Mouse (Mus musculus) heart, postnatal 0 days (tissue): ENCODE measurements around the gene Cd7. TPM values are rescaled to one million over a fixed set of nuclear protein-coding genes. Genes with fewer than 3 reads are reported as not detected.

ENCODE experiments used
- ATAC-seq: fragments of 200-750 bp; cut with Nextera tagmentation; 2 replicates; pipeline ENCODE4 v1.8.0; 2017; ENCODE audit warnings: low read depth, moderate number of reproducible peaks, moderate library complexity; ENCODE audit not compliant: insufficient read depth
- DNase-seq: peaks from one replicate; pipeline ENCODE4 v3.0.0-alpha.2; 2016; ENCODE audit warnings: low spot score
- H3K27ac ChIP-seq: fragments of 300-500 bp; sonication (generic); 2 replicates; pipeline ENCODE4 v1.5.1; 2014; ENCODE audit warnings: low read depth, mild to moderate bottlenecking
- H3K27me3 ChIP-seq: fragments of 300-500 bp; sonication (generic); 2 replicates; pipeline ENCODE4 v1.6.1; 2014; ENCODE audit warnings: low read length, mixed read lengths; ENCODE audit not compliant: control insufficient read depth, insufficient read depth
- H3K36me3 ChIP-seq: fragments of 300-500 bp; sonication (generic); replicated peaks from 2 replicates; pipeline ENCODE4 v1.6.1; 2014; ENCODE audit warnings: low read length, mixed read lengths; ENCODE audit not compliant: control insufficient read depth, insufficient read depth
- H3K4me1 ChIP-seq: fragments of 300-500 bp; sonication (generic); 2 replicates; pipeline ENCODE4 v1.6.1; 2014; ENCODE audit warnings: antibody characterized with exemption; ENCODE audit not compliant: control insufficient read depth, insufficient read depth
- H3K4me2 ChIP-seq: fragments of 300-500 bp; sonication (generic); 2 replicates; pipeline ENCODE4 v1.6.1; 2014; ENCODE audit warnings: low read depth, mild to moderate bottlenecking, low read length, moderate library complexity
- H3K4me3 ChIP-seq: fragments of 300-500 bp; sonication (generic); 2 replicates; pipeline ENCODE4 v1.5.1; 2014; ENCODE audit warnings: low read depth, low read length
- H3K9ac ChIP-seq: fragments of 300-500 bp; sonication (generic); replicated peaks from 2 replicates; pipeline ENCODE4 v1.6.1; 2014; ENCODE audit warnings: low read depth, low read length, mixed read lengths
- H3K9me3 ChIP-seq: fragments of 300-500 bp; sonication (generic); replicated peaks from 2 replicates; pipeline ENCODE4 v1.6.1; 2016; ENCODE audit warnings: low read length; ENCODE audit not compliant: control insufficient read depth
- CTCF ChIP-seq: IDR thresholded peaks from 2 replicates; pipeline ENCODE4 v1.5.1; 2016; ENCODE audit warnings: antibody characterized with exemption, control low read depth, low read depth
- EP300 ChIP-seq: IDR thresholded peaks from 2 replicates; pipeline ENCODE4 v1.6.1; 2016; ENCODE audit warnings: antibody characterized with exemption, low read depth
- WGBS: fragments of 180-500 bp; shearing (Covaris S2); extraction: QIAGEN DNeasy Blood & Tissue Kit; methylation state at CpG from one replicate; pipeline ENCODE4 v1.1.7; 2014; 5-methylcytosine and 5-hydroxymethylcytosine counted together
- polyA plus RNA-seq: library from polyadenylated mRNA; unstranded; fragments of >200 nt; fragmentation: Nextera tagmentation; extraction: Ambion mirVana; gene quantifications from 2 replicates; pipeline ENCODE4 v1.2.1, GENCODE M21; 2015
- total RNA-seq: library from RNA; depleted of rRNA; stranded (reverse); fragments of >200 nt; gene quantifications from 2 replicates; pipeline ENCODE4 v1.2.3, GENCODE M21; 2014; ENCODE audit warnings: low replicate concordance; rRNA removed

Cd7 gene
- total and polyA plus RNA-seq, 2 experiments from 2014 or later = not detected

DNA sequence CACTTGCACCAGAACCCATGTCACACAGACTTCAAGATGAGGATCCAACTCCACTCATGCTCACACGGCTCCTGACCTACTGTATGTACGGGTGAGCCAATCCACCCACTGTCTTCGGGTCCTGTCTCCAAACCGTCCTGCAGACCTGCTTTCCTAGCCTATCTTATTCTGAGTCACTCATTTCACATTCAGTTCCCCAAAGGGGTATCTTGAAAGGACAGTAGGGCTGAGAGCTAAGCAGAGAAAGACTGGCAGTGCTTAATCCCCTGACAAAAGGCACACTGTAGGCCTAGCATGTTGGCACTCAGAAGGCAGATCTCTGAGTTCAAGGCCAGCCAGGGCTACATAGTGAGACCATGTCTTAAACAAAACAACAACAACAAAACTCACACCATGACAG lies 50.8 kb downstream of the Cd7 start:
- DNase-seq (no peak), ATAC-seq (no peak)
- no peak for TF ChIP-seq EP300
- TF ChIP-seq CTCF = no peak
- no peak overlapping the region for H3K9ac ChIP-seq
- H3K4me3 ChIP-seq = no peak overlapping the region
- peaks cover 42% of the 10 kb centered on the region for H3K4me1 ChIP-seq
- no peaks in the 10 kb centered on the region for H3K9me3 ChIP-seq
- no peak overlapping the region for H3K4me2 ChIP-seq
- H3K36me3 ChIP-seq = peaks cover 20% of the 10 kb centered on the region
- 38% methylated on average over 4 of the region's 4 CpGs for WGBS
- no peaks in the 10 kb centered on the region for H3K27me3 ChIP-seq
- no peak overlapping the region for H3K27ac ChIP-seq

DNA sequence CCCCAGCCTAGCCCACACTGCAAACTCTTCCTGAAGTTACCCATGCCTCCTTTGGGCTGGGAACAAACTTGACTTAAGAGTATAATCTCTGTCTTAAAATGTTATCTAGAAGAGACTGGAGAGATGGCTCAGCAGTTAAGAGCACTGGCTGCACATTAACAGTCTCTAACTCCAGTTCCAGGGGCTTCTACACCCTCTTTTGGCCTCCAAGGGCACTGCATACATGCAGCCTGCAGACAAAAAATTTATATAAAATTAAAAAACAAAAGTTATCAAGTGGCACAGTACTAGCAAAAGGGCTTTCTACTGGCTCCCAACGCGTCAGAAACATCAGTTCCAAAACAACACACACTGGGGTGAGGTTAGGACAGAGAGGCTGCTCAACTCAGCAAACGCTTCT lies 51.6 kb downstream of the Cd7 start:
- WGBS = 56% methylated on average over 3 of the region's 3 CpGs
- Histone ChIP-seq H3K4me3 (no peak overlapping the region), H3K27ac (no peak overlapping the region), H3K27me3 (no peaks in the 10 kb centered on the region), H3K9ac (no peak overlapping the region), H3K9me3 (no peaks in the 10 kb centered on the region), H3K4me2 (no peak overlapping the region), H3K36me3 (peaks cover 28% of the 10 kb centered on the region), H3K4me1 (peaks cover 37% of the 10 kb centered on the region)
- TF ChIP-seq CTCF (no peak), EP300 (no peak)
- DNase-seq (no peak), ATAC-seq (no peak)

Other genes with a start within 250 kb of the Cd7 start
- gene Dus1l, start 243.0 kb downstream of the Cd7 start, total RNA-seq = 42.2 and 47.1 TPM in 2 replicates
- gene Dus1l, start 243.0 kb downstream of the Cd7 start, polyA plus RNA-seq = 35.6 and 40.2 TPM in 2 replicates
- 79.2 and 90.4 TPM in 2 replicates for gene Fasn, start 214.9 kb downstream of the Cd7 start, total RNA-seq
- gene Fasn, start 214.9 kb downstream of the Cd7 start, polyA plus RNA-seq = 10.8 and 14.1 TPM in 2 replicates
- gene Ccdc57, start 106.5 kb downstream of the Cd7 start, total RNA-seq = 0.43 and 1.5 TPM in 2 replicates
- 1.3 and 1.6 TPM in 2 replicates for gene Ccdc57, start 106.5 kb downstream of the Cd7 start, polyA plus RNA-seq
- gene Slc16a3, start 90.9 kb downstream of the Cd7 start, total RNA-seq = 153 and 260 TPM in 2 replicates
- 15.6 and 17.0 TPM in 2 replicates for gene Slc16a3, start 90.9 kb downstream of the Cd7 start, polyA plus RNA-seq
- 51.9 and 52.8 TPM in 2 replicates for gene Csnk1d, start 48.1 kb downstream of the Cd7 start, total RNA-seq
- 42.0 and 46.7 TPM in 2 replicates for gene Csnk1d, start 48.1 kb downstream of the Cd7 start, polyA plus RNA-seq
- not detected in 2 replicates for gene Sectm1b, start 24.2 kb upstream of the Cd7 start, total RNA-seq
- gene Sectm1b, start 24.2 kb upstream of the Cd7 start, polyA plus RNA-seq = 0.10 TPM in 1 of 2 replicates, not detected in the other
- 0.27 TPM in 1 of 2 replicates, not detected in the other for gene Sectm1a, start 41.8 kb upstream of the Cd7 start, total RNA-seq
- gene Sectm1a, start 41.8 kb upstream of the Cd7 start, polyA plus RNA-seq = 0.19 and 0.25 TPM in 2 replicates
- gene Tex19.2, start 79.3 kb upstream of the Cd7 start, total RNA-seq = not detected in 2 replicates
- not detected in 2 replicates for gene Tex19.2, start 79.3 kb upstream of the Cd7 start, polyA plus RNA-seq
- not detected in 2 replicates for gene Tex19.1, start 106.7 kb upstream of the Cd7 start, total RNA-seq
- gene Tex19.1, start 106.7 kb upstream of the Cd7 start, polyA plus RNA-seq = not detected in 2 replicates
- not detected in 2 replicates for gene Uts2r, start 120.9 kb upstream of the Cd7 start, total RNA-seq
- gene Uts2r, start 120.9 kb upstream of the Cd7 start, polyA plus RNA-seq = not detected in 2 replicates
- 23.8 and 36.6 TPM in 2 replicates for gene Hexdc, start 165.0 kb upstream of the Cd7 start, total RNA-seq
- gene Hexdc, start 165.0 kb upstream of the Cd7 start, polyA plus RNA-seq = 6.4 and 6.5 TPM in 2 replicates
- 8.7 and 10.9 TPM in 2 replicates for gene Ogfod3, start 165.3 kb upstream of the Cd7 start, total RNA-seq
- 26.8 and 27.1 TPM in 2 replicates for gene Ogfod3, start 165.3 kb upstream of the Cd7 start, polyA plus RNA-seq
- 11.3 and 13.0 TPM in 2 replicates for gene Cybc1, start 189.9 kb upstream of the Cd7 start, total RNA-seq
- 12.4 and 13.5 TPM in 2 replicates for gene Cybc1, start 189.9 kb upstream of the Cd7 start, polyA plus RNA-seq
- 159 and 217 TPM in 2 replicates for gene Narf, start 197.8 kb upstream of the Cd7 start, total RNA-seq
- 40.0 and 48.2 TPM in 2 replicates for gene Narf, start 197.8 kb upstream of the Cd7 start, polyA plus RNA-seq
- 23.5 and 25.8 TPM in 2 replicates for gene Foxk2, start 220.6 kb upstream of the Cd7 start, total RNA-seq
- gene Foxk2, start 220.6 kb upstream of the Cd7 start, polyA plus RNA-seq = 3.0 and 3.8 TPM in 2 replicates